Comparison of ENCODE assay signal across 11 mouse cellular contexts in genomic region chr3:120886063-120886841, GRCm38 (mm10).
DNase-seq lines count a peak whose midpoint lies in the region; ATAC-seq lines count a peak whose summit lies in the region.
"Had no signal": no experiment of that assay in that cellular context is flagged by ENCODE, and none has a peak within 500 bp of the region (broad histone marks: within the 10 kb centered on the region; RNA-seq: fewer than 3 reads in every experiment).

No protein-coding gene starts in this region.

- no peaks in the 10 kb centered on the region for H3K9me3 ChIP-seq in heart, embryonic 11.5 days (replicated peaks; ENCODE audit: control insufficient read depth, low read length)
- no peaks in the 10 kb centered on the region for H3K9me3 ChIP-seq in forebrain, embryonic 16.5 days (ENCODE audit: control insufficient read depth, low read length)
- no peaks in the 10 kb centered on the region for H3K9me3 ChIP-seq in hindbrain, embryonic 10.5 days

- intact Hi-C loops in heart, postnatal 10 days (cut with DNase I): no loop called here
- intact Hi-C loops in left cerebral cortex, postnatal 14 days (cut with DNase I): loop anchor here (5.0 kb wide), 1 partner anchor 314 kb away; no protein-coding TSS in a partner anchor

- WGBS in heart, embryonic 11.5 days (ENCODE audit: insufficient replicate concordance): 45% methylated on average over 20 of the region's 20 CpGs
- whole genome bisulfite sequencing in forebrain, embryonic 16.5 days: 52% methylated on average over 20 of the region's 20 CpGs
- 70% methylated on average over 20 of the region's 20 CpGs for WGBS in hindbrain, embryonic 10.5 days

- no peaks in the 10 kb centered on the region for H3K36me3 ChIP-seq in heart, embryonic 11.5 days (ENCODE audit: control insufficient read depth, insufficient read depth, low read length)
- H3K36me3 ChIP-seq in forebrain, embryonic 16.5 days (ENCODE audit: control insufficient read depth, insufficient read depth): no peaks in the 10 kb centered on the region
- no peaks in the 10 kb centered on the region for H3K36me3 ChIP-seq in hindbrain, embryonic 10.5 days

- no peak; the same call in 1 of the 2 replicates for ATAC-seq in heart, embryonic 11.5 days (replicated peaks; ENCODE audit: insufficient number of reproducible peaks, low FRiP score, low TSS enrichment)
- ATAC-seq in forebrain, embryonic 16.5 days: peak; percentile 80
- ATAC-seq in granulocyte monocyte progenitor cell, adult 5-6 weeks (replicated peaks; ENCODE audit: poor library complexity, severe bottlenecking): no peak

- no peak overlapping the region for H3K4me3 ChIP-seq in heart, embryonic 11.5 days (ENCODE audit: low read depth, low read length)
- peak overlapping the region; percentile 1; the same call in 1 of the 2 replicates for H3K4me3 ChIP-seq in forebrain, embryonic 16.5 days (replicated peaks; ENCODE audit: low read length)
- H3K4me3 ChIP-seq in hindbrain, embryonic 10.5 days: no peak overlapping the region

- H3K9ac ChIP-seq in heart, embryonic 11.5 days (ENCODE audit: low read depth, low read length): no peak overlapping the region
- 0 out of 2 replicates have a peak overlapping the region, but pooled peaks have one; percentile 2 for H3K9ac ChIP-seq in forebrain, embryonic 16.5 days (replicated peaks; ENCODE audit: low read depth, low read length)

- H3K4me1 ChIP-seq in heart, embryonic 11.5 days (ENCODE audit: control insufficient read depth, insufficient read depth, low read length): no peaks in the 10 kb centered on the region
- peaks cover 14% of the 10 kb centered on the region for H3K4me1 ChIP-seq in forebrain, embryonic 16.5 days (replicated peaks; ENCODE audit: control insufficient read depth, insufficient read depth, low read length)
- peaks cover 6% of the 10 kb centered on the region; the same call in 1 of the 2 replicates for H3K4me1 ChIP-seq in hindbrain, embryonic 10.5 days (replicated peaks)

- H3K27ac ChIP-seq in heart, embryonic 11.5 days (ENCODE audit: low read depth, low read length): no peak overlapping the region
- H3K27ac ChIP-seq in forebrain, embryonic 16.5 days (ENCODE audit: low read length): peak overlapping the region; percentile 39; the same call in 1 of the 2 replicates
- no peak overlapping the region for H3K27ac ChIP-seq in hindbrain, embryonic 10.5 days

- no peaks in the 10 kb centered on the region for H3K27me3 ChIP-seq in heart, embryonic 11.5 days (ENCODE audit: control insufficient read depth, insufficient read depth, low read length)
- no peaks in the 10 kb centered on the region for H3K27me3 ChIP-seq in forebrain, embryonic 16.5 days (replicated peaks; ENCODE audit: control insufficient read depth, insufficient read depth, low read length)
- H3K27me3 ChIP-seq in hindbrain, embryonic 10.5 days (ENCODE audit: insufficient read depth, poor library complexity, severe bottlenecking): no peaks in the 10 kb centered on the region
- H3K27me3 ChIP-seq: CH12.LX had no signal

- DNase-seq in heart, postnatal 10 days: no peak
- DNase-seq in cerebellum, adult 11 months: peak; percentile 47
- peak; percentile 76 to 87 for DNase-seq in left cerebral cortex, postnatal 14 days (ENCODE audit: low spot score in 2 of 2)
- DNase-seq in adrenal gland, postnatal 25 days: no peak
- DNase-seq in hindbrain, embryonic 10.5 days (ENCODE audit: low spot score): no peak
- DNase-seq: adrenal gland, postnatal 14 days; gastrocnemius, postnatal 36 days had no signal

- H3K4me2 ChIP-seq in heart, embryonic 11.5 days: peak overlapping the region; percentile 21; the same call in 1 of the 2 replicates
- peak overlapping the region; percentile 20 for H3K4me2 ChIP-seq in forebrain, embryonic 16.5 days (ENCODE audit: low read length)

Comparison
In these comparisons a context has a peak if more than half of its experiments do, and no peak if none do; other contexts are left out.
1. DNase-seq: peak in cerebellum, adult 11 months (single experiment) and left cerebral cortex, postnatal 14 days (2 of 2); none in heart, postnatal 10 days (0 of 2), adrenal gland, postnatal 25 days (single experiment) and hindbrain, embryonic 10.5 days (single experiment).